Mouse (Mus musculus) c-Kit-positive CD71-positive TER-119-positive erythroid progenitor cells, embryonic 14.5 days (primary cell): ENCODE results near the gene Slpi.

ENCODE experiments used
- DNase-seq: peaks from one replicate; pipeline ENCODE4 v3.0.0-alpha.2; 2013; ENCODE audit warnings: low spot score

Slpi gene

GRCm38 (mm10) chr2:164389020-164389419 lies at the start of gene Slpi:
TSS of gene Slpi (minus strand) at chr2:164389095.
- DNase-seq: no peak

GRCm38 (mm10) chr2:164438257-164438656 lies 49.4 kb upstream of the Slpi start:
- DNase-seq: no peak

- DNase-seq: no peak
Observed at GRCm38 (mm10) chr2:164437710-164438109, 48.8 kb upstream of the Slpi start.

GRCm38 (mm10) chr2:164436961-164437360 lies 48.1 kb upstream of the Slpi start:
- no peak for DNase-seq

- DNase-seq: no peak
Observed at GRCm38 (mm10) chr2:164436215-164436913, 47.5 kb upstream of the Slpi start.

GRCm38 (mm10) chr2:164435216-164436090 lies 46.6 kb upstream of the Slpi start:
- DNase-seq: no peak

- no peak for DNase-seq
Observed at GRCm38 (mm10) chr2:164434681-164435080, 45.8 kb upstream of the Slpi start.

GRCm38 (mm10) chr2:164433278-164433895 lies 44.5 kb upstream of the Slpi start:
- DNase-seq: no peak

- DNase-seq: no peak
Observed at GRCm38 (mm10) chr2:164432541-164433191, 43.8 kb upstream of the Slpi start.

- no peak for DNase-seq
Observed at GRCm38 (mm10) chr2:164431676-164432465, 43.0 kb upstream of the Slpi start.

GRCm38 (mm10) chr2:164430697-164431096 lies 41.8 kb upstream of the Slpi start:
- DNase-seq: no peak

- DNase-seq: no peak
Observed at GRCm38 (mm10) chr2:164429881-164430615, 41.2 kb upstream of the Slpi start.

- no peak for DNase-seq
Observed at GRCm38 (mm10) chr2:164428451-164428850, 39.6 kb upstream of the Slpi start.

- DNase-seq: no peak
Observed at GRCm38 (mm10) chr2:164426952-164427351, 38.1 kb upstream of the Slpi start.

- DNase-seq: no peak
Observed at GRCm38 (mm10) chr2:164426121-164426520, 37.2 kb upstream of the Slpi start.

GRCm38 (mm10) chr2:164425401-164425800 lies 36.5 kb upstream of the Slpi start:
- no peak for DNase-seq

GRCm38 (mm10) chr2:164424406-164424805 lies 35.5 kb upstream of the Slpi start:
- DNase-seq: no peak

GRCm38 (mm10) chr2:164423464-164423863 lies 34.6 kb upstream of the Slpi start:
- DNase-seq: no peak

- no peak for DNase-seq
Observed at GRCm38 (mm10) chr2:164422675-164423393, 33.9 kb upstream of the Slpi start.

GRCm38 (mm10) chr2:164421979-164422378 lies 33.1 kb upstream of the Slpi start:
- no peak for DNase-seq
